Mouse (Mus musculus): ENCODE measurements around the gene Psmb7.

Gene Psmb7

DNA sequence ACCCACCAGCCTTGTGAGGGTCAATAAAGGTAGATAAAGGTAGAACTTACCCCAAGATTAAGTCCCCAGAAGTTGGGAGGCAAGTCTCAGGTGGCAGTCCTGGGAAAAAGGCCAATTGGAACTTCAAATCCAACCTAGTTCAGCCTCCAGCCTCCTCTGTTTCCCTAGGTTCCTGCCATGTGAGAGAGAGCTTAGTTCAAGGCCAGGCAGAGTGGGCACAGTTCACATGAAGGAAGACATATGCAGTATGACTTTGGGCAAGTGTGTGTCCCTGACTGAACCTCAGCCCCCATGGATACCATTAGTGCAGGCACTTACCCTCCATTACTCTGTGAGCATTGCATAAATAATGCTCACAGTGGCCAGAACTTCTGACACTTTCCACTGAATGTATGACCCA is 98.2 kb downstream of the Psmb7 start:
- DNase-seq (ENCODE audit: low read depth, low spot score) = no peak

DNA sequence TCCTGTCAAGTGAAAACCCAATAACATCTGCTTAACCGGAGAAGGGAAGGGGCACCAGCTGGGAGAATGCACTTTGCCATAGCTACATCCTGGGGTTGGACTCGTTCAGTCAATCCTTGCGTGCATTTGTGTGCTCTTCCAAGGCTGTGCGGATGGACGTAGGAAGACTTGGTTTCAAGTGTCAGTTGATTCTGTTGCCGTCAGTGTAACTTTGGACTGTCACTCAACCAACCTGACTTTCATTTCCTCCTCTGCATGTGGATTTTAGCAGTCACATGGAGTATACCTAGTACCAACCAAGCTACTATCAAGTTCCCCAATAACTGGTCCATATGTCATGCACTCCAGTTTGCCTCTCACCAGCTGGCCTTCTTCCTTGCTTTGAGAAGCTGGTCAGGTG is 98.9 kb downstream of the Psmb7 start:
- DNase-seq (ENCODE audit: low read depth, low spot score) = no peak

DNA sequence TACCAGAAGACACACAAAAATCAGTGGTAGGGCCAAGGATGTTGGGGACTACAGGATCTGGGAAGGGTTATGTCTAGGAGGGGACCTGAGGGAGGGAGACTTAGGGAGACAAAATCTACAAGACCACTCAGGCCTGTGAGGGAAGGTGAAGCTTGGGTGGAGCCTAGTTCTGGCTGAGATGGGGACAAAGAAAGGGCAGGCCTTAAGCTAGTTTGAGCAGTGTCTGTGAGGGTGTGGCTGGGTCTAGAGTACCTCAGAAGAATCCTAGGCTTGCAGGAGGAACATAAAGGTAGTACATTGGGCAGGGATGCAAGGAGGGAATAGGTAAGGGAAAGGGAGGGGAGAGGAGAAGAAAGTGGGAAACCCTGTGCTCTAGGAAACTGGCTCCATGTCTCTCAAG is 99.5 kb downstream of the Psmb7 start:
- no peak for DNase-seq (ENCODE audit: low read depth, low spot score)

DNA sequence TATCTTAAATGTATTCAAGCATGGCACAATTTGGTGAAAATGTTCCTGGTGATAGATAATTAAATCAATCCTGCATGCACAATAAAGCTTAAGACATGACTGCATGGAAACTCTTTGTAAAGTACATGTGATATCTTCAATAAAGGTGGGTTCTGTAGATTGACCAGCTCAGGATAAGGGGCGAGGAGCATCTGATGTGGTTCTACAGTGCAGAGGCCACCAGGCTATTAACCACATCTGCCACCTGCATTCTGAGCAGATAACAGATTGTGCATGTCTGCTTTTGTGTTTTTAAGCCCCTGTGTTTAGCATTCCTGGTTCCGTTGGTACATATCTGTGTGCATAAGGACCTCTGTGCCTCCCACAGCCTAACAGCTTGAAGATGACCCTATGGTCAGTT is 100.7 kb downstream of the Psmb7 start:
- DNase-seq (ENCODE audit: low read depth, low spot score) = no peak

DNA sequence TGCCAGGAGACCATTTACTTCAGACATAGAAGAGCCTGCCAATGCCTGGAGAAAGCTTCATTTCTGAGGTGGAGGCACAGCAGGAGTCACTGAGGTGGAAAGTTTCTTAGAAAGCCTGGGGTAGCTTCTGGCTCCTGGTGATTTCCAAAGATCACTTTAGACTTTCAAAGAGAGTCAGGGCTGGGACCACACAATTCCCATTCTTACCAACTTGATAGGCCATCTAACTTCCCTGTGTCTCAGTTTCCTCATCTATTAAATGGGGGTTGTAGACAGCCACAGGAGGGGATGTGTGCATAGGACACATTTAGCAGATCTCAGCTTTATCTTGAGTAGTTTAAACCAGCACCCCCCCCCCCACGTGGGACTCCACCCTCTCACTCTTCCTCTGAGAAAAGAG is 101.5 kb downstream of the Psmb7 start:
- no peak for DNase-seq (ENCODE audit: low read depth, low spot score)

DNA sequence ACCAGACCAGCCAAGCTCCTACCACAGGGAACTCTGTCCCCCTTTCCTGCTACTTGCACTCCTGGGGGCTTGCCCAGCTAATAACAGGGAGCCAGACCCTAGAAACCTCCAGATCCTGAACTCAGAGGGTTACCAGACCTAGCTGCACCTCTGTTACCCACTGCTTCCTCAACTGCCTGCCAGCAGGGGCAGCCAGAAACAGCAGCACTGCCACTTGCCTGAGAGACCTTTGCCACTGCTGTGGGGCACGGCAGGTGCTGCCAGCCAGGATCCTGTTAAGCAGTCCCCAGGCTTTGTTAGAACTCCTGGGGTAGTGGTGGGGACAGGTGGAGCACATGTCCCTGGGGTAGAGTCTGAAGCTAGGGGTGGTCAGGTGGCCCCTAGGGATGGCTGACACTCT is 102.3 kb downstream of the Psmb7 start:
- DNase-seq (ENCODE audit: low read depth, low spot score) = no peak

DNA sequence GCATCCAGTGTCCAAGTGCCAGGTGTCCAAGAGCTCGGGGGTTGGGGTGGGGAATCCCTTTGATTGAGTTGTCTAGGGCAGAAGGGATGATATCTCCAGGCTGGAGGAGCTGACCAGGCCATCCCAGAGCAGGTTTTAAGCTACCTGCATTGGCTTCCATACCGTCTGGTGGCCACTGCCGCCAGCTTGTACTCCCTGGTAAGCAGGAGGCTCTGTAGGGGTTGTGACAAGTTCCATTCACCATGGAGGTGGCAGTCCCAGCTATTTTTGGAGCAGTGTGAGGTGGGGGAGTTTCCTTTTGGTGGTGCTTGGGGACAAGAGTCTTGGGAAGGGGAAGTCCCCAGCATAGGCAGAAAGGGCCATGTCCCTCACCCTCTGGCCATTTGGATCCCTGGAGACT is 102.8 kb downstream of the Psmb7 start:
- DNase-seq (ENCODE audit: low read depth, low spot score) = peak; percentile 52

DNA sequence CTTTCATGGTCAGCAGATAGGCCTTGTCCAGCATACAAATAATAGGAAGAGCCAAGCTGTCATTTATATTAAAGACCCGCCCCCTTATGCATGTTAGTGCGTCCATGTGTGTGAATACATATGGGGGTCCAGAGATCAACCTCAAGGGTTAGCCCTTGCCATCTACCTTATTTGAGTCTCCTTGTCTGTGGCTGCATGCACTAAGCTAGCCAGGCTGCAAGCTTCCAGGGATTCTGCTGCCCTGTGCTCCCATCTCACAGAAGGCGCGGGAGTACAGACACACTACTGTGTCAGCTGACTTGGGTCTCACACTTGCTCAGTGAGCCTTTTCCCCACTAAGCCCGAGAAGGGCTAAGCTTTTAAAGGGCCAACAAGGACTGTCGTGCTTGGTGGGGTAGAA is 103.2 kb downstream of the Psmb7 start:
- no peak for DNase-seq (ENCODE audit: low read depth, low spot score)

DNA sequence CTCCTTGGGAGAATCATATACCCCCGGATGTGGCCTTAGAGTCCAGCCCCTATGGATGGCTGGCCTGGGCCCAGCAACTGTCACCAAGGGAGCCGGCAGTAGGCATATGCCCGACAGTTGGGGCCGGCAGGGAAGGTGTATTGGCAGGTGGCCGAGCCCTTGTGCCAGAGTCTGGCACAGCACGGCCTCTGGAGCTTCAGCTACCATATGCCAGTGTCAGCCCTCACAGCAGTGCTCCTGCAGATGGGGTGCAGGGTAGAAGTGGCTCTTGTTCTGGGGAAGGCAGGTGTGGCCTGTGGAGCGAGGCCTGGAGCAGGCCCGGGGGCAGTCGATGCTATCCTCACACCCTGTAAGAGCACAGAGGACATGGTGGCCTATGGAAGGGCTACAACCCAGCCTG is 104.2 kb downstream of the Psmb7 start:
- peak; percentile 94 for DNase-seq (ENCODE audit: low read depth, low spot score)
